Mouse (Mus musculus) embryonic facial prominence, embryonic 13.5 days (tissue): ENCODE results near the gene Rabggta. TPM values are rescaled to one million over a fixed set of nuclear protein-coding genes. Genes with fewer than 3 reads are reported as not detected.
"Not testable (repeated sequence)": the region's sequence is repeated elsewhere in the genome, so short reads cannot be mapped to it uniquely, and the experiment has no call there.

Experiments used
- ATAC-seq: fragments of 200-750 bp; cut with Nextera tagmentation; 2 replicates; pipeline ENCODE4 v1.8.0; 2017; ENCODE audit warnings: low read depth; ENCODE audit not compliant: insufficient number of reproducible peaks, insufficient read depth, low FRiP score, low TSS enrichment
- H3K27ac ChIP-seq: fragments of 300-500 bp; sonication (generic); 2 replicates; pipeline ENCODE4 v1.5.1; 2015; ENCODE audit warnings: moderate library complexity, mild to moderate bottlenecking, inconsistent platforms
- H3K27me3 ChIP-seq: fragments of 300-500 bp; sonication (generic); 2 replicates; pipeline ENCODE4 v1.6.1; 2015; ENCODE audit warnings: mild to moderate bottlenecking, inconsistent platforms
- H3K36me3 ChIP-seq: fragments of 300-500 bp; sonication (generic); 2 replicates; pipeline ENCODE4 v1.6.1; 2015; ENCODE audit warnings: mild to moderate bottlenecking, inconsistent platforms
- H3K4me1 ChIP-seq: fragments of 300-500 bp; sonication (generic); 2 replicates; pipeline ENCODE4 v1.6.1; 2015; ENCODE audit warnings: inconsistent platforms
- H3K4me2 ChIP-seq: fragments of 300-500 bp; sonication (generic); 2 replicates; pipeline ENCODE4 v1.6.1; 2015; ENCODE audit warnings: moderate library complexity, mild to moderate bottlenecking, inconsistent platforms
- H3K4me3 ChIP-seq: fragments of 300-500 bp; sonication (generic); 2 replicates; pipeline ENCODE4 v1.5.1; 2015; ENCODE audit warnings: mild to moderate bottlenecking, inconsistent platforms
- H3K9ac ChIP-seq: fragments of 300-500 bp; sonication (generic); 2 replicates; pipeline ENCODE4 v1.6.1; 2015; ENCODE audit warnings: mild to moderate bottlenecking, inconsistent platforms
- H3K9me3 ChIP-seq: fragments of 300-500 bp; sonication (generic); 2 replicates; pipeline ENCODE4 v1.6.1; 2016; ENCODE audit warnings: inconsistent platforms
- WGBS: fragments of 180-500 bp; shearing (Covaris S2); methylation state at CpG from one replicate; pipeline ENCODE4 v1.1.7; 2015; ENCODE audit warnings: mixed read lengths; 5-methylcytosine and 5-hydroxymethylcytosine counted together
- polyA plus RNA-seq: library from polyadenylated mRNA; unstranded; fragments of >200 nt; fragmentation: Nextera tagmentation; extraction: Ambion mirVana; gene quantifications from 2 replicates; pipeline ENCODE4 v1.2.1, GENCODE M21; 2015

Rabggta gene
- 27.6 and 32.2 TPM in 2 replicates for polyA plus RNA-seq

- under 1% methylated on average over 50 of the region's 50 CpGs for WGBS
- peak within 1 kb of the TSS; percentile 79 for H3K9ac ChIP-seq
- ATAC-seq = peak; percentile 93
- peak within 1 kb of the TSS; percentile 71 for H3K27ac ChIP-seq
- peaks cover 27% of the 10 kb centered on the region for H3K36me3 ChIP-seq
- H3K27me3 ChIP-seq = no peaks in the 10 kb centered on the region
- H3K4me3 ChIP-seq = peak within 1 kb of the TSS; percentile 84
- peaks cover 9% of the 10 kb centered on the region for H3K4me1 ChIP-seq
- peak within 1 kb of the TSS; percentile 74 for H3K4me2 ChIP-seq
- H3K9me3 ChIP-seq = no peaks in the 10 kb centered on the region
These were observed at the start of gene Rabggta for GRCm38 (mm10) chr14:55721700-55722437. TSS of gene Rabggta (minus strand) at chr14:55722263.

DNA sequence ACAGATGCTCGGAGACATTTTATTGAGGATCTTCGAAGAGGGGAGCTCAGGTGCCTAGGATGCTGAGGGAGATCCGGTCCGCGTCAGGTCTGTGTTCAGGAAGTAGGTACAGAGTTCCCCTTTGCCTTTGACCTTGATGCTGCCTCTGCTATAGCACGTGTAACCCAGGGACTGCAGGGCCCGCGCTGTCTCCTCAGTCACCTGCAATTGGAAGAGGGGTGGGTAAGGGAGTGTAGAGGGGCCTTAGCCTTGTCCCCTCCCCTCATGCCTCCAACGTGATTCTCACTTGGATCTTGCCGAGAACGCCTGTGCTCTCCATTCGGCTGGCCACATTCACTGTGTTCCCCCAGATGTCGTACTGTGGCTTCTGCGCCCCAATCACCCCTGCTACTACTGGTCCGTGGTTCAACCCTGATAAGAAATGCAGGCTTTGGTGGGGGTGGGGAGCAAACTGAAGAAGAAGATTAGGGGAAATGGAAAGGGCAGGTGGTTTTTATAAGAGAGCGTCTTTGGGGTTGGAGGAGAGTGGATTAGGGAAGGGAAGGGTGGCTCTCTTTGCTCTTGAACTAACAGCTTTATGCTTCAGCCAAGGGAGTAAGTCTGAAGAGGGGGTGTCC is 47.1 kb upstream of the Rabggta start:
- H3K27me3 ChIP-seq = peaks cover 61% of the 10 kb centered on the region

DNA sequence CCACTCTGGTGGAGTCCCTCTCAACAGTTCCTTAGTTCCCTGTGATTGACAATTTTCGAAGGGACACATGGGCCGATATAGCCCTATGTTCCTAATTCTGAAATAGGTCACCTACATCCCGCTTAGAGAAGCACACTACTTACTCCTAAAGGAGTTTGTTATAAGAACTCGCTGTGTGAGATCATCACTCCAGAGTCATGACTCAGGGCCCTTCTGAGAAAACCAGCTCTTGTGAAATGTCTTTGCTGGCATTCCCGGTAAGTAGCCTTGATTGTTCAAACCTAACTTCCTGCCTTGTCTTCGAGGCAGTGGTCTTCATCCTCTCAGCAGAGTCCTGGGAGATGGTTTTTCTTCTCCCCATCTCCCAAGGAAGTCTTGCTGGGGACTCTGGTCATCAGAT is 46.5 kb upstream of the Rabggta start:
- no peak overlapping the region for H3K4me3 ChIP-seq
- H3K4me1 ChIP-seq = peaks cover 5% of the 10 kb centered on the region; the same call in 1 of the 2 replicates
- H3K4me2 ChIP-seq = peak overlapping the region; percentile 85; the same call in 1 of the 2 replicates
- H3K9me3 ChIP-seq = no peaks in the 10 kb centered on the region
- ATAC-seq = no peak
- peaks cover 66% of the 10 kb centered on the region for H3K27me3 ChIP-seq
- no peak overlapping the region for H3K27ac ChIP-seq
- H3K36me3 ChIP-seq = peaks cover 5% of the 10 kb centered on the region; the same call in 1 of the 2 replicates
- 84% methylated on average over 6 of the region's 6 CpGs for WGBS
- no peak overlapping the region for H3K9ac ChIP-seq

More for the DNA sequence above, 47.1 kb upstream of the Rabggta start:
- H3K4me2 ChIP-seq = no peak overlapping the region
- H3K27ac ChIP-seq = no peak overlapping the region
- H3K4me1 ChIP-seq = peaks cover 5% of the 10 kb centered on the region; the same call in 1 of the 2 replicates
- no peaks in the 10 kb centered on the region for H3K9me3 ChIP-seq
- peaks cover 5% of the 10 kb centered on the region; the same call in 1 of the 2 replicates for H3K36me3 ChIP-seq
- ATAC-seq = no peak
- H3K9ac ChIP-seq = no peak overlapping the region
- 78% methylated on average over 16 of the region's 16 CpGs for WGBS
- H3K4me3 ChIP-seq = no peak overlapping the region

- peak; percentile 44 for ATAC-seq
- Histone ChIP-seq H3K9ac (peak overlapping the region; percentile 77), H3K4me2 (peak overlapping the region; percentile 85), H3K27ac (no peak overlapping the region), H3K4me1 (peaks cover 11% of the 10 kb centered on the region), H3K36me3 (peaks cover 5% of the 10 kb centered on the region; the same call in 1 of the 2 replicates), H3K4me3 (peak overlapping the region; percentile 46), H3K9me3 (no peaks in the 10 kb centered on the region), H3K27me3 (peaks cover 70% of the 10 kb centered on the region)
- WGBS = 10% methylated on average over 52 of the region's 52 CpGs
These were observed 45.7 kb upstream of the Rabggta start for GRCm38 (mm10) chr14:55767519-55768414.

DNA sequence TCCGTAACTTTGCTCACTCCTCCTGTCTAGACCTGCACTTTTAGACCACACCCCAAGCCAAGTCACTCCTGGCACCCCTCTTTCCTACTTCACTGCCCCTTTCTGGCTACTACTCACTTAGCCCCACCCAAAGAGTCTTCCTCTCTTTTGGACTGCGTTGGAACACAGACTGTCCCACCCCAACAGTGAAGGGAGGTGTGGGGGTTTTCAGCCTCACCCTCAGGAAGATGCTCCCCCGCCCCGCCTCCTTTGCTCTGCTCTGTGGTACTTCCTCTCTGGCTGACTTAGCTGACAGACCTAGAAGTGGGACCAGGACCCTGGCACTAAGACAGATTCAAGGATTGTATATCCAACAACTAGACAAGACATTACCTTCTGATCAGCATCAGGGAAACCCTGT is 43.6 kb upstream of the Rabggta start, which contains the start of gene Ltb4r1:
Gene Ltb4r1 (plus strand): TSS at position 267 of the 400 bp plus-strand sequence.
- no peak within 1 kb of the TSS for H3K27ac ChIP-seq
- no peak within 1 kb of the TSS for H3K9ac ChIP-seq
- peaks cover 89% of the 10 kb centered on the region for H3K27me3 ChIP-seq
- WGBS = 64% methylated on average over 4 of the region's 4 CpGs
- ATAC-seq = no peak
- peaks cover 5% of the 10 kb centered on the region; the same call in 1 of the 2 replicates for H3K36me3 ChIP-seq
- no peaks in the 10 kb centered on the region for H3K9me3 ChIP-seq
- H3K4me1 ChIP-seq = peaks cover 22% of the 10 kb centered on the region
- no peak within 1 kb of the TSS for H3K4me2 ChIP-seq
- no peak within 1 kb of the TSS for H3K4me3 ChIP-seq

DNA sequence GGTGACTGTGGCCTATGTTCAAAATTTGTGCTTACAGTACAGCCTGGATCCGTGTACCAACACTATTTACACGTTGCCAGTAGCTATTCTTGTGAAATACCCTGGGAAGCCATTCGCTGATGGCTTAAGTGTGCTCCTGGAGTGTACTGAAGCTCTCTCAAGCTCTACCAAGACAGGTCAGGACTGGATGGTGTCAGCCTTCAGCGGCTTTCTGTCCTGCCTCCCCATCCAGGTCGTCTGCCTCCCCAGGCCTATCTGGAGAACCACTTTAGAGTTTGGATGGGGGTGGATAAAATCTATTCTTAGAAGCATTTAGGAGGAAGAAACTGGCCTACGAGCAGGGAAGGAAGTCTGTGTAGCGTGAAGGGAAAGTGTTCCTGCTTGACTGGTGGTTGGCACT is 41.1 kb upstream of the Rabggta start:
- H3K4me2 ChIP-seq = peak overlapping the region; percentile 93
- H3K27ac ChIP-seq = no peak overlapping the region
- no peak for ATAC-seq
- peaks cover 24% of the 10 kb centered on the region for H3K4me1 ChIP-seq
- H3K36me3 ChIP-seq = no peaks in the 10 kb centered on the region
- peak overlapping the region; percentile 58; the same call in 1 of the 2 replicates for H3K4me3 ChIP-seq
- H3K27me3 ChIP-seq = peaks cover 74% of the 10 kb centered on the region
- H3K9ac ChIP-seq = peak overlapping the region; percentile 79
- 59% methylated on average over 7 of the region's 7 CpGs for WGBS
- no peaks in the 10 kb centered on the region for H3K9me3 ChIP-seq

DNA sequence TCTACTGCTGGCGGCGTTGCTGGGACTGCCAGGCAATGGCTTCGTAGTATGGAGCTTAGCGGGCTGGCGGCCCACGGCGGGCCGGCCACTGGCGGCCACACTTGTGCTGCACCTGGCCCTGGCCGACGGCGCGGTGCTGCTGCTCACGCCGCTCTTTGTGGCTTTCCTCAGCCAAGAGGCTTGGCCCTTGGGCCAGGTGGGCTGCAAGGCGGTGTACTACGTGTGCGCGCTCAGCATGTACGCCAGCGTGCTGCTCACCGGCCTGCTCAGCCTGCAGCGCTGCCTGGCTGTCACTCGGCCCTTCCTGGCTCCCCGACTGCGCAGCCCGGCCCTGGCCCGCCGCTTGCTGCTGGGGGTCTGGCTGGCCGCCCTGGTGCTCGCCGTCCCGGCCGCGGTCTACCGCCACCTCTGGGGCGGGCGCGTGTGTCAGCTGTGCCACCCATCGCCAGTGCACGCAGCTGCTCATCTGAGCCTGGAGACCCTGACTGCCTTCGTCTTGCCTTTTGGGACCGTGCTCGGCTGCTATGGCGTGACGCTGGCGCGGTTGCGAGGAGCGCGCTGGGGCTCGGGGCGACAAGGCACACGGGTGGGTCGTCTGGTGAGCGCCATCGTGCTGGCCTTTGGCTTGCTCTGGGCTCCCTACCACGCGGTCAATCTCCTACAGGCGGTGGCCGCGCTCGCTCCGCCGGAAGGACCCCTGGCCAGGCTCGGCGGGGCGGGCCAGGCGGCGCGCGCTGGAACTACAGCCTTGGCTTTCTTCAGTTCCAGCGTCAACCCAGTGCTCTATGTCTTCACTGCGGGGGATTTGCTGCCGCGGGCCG is 40.1 kb upstream of the Rabggta start:
- peak; percentile 54 for ATAC-seq
- Histone ChIP-seq H3K27ac (peak overlapping the region; percentile 30), H3K27me3 (peaks cover 65% of the 10 kb centered on the region), H3K9ac (peak overlapping the region; percentile 79), H3K4me1 (peaks cover 21% of the 10 kb centered on the region), H3K9me3 (no peaks in the 10 kb centered on the region), H3K4me3 (peak overlapping the region; percentile 58), H3K4me2 (peak overlapping the region; percentile 93), H3K36me3 (no peaks in the 10 kb centered on the region)
- under 1% methylated on average over 77 of the region's 77 CpGs for WGBS

GRCm38 (mm10) chr14:55761163-55761562 is 39.1 kb upstream of the Rabggta start, which contains the start of gene Ltb4r2:
TSS of gene Ltb4r2 (plus strand) at chr14:55761428.
- no peaks in the 10 kb centered on the region for H3K9me3 ChIP-seq
- H3K4me3 ChIP-seq = peak within 1 kb of the TSS; percentile 58
- peak within 1 kb of the TSS; percentile 79 for H3K9ac ChIP-seq
- peaks cover 21% of the 10 kb centered on the region for H3K4me1 ChIP-seq
- whole genome bisulfite sequencing = 74% methylated on average over 6 of the region's 6 CpGs
- H3K27ac ChIP-seq = peak within 1 kb of the TSS; percentile 30
- no peak for ATAC-seq
- peak within 1 kb of the TSS; percentile 93 for H3K4me2 ChIP-seq
- H3K36me3 ChIP-seq = peaks cover 8% of the 10 kb centered on the region
- H3K27me3 ChIP-seq = peaks cover 56% of the 10 kb centered on the region

- WGBS = 0% methylated on average over 6 of the region's 6 CpGs
- ATAC-seq = not testable (repeated sequence)
These were observed 38.1 kb upstream of the Rabggta start for GRCm38 (mm10) chr14:55760156-55760555.

DNA sequence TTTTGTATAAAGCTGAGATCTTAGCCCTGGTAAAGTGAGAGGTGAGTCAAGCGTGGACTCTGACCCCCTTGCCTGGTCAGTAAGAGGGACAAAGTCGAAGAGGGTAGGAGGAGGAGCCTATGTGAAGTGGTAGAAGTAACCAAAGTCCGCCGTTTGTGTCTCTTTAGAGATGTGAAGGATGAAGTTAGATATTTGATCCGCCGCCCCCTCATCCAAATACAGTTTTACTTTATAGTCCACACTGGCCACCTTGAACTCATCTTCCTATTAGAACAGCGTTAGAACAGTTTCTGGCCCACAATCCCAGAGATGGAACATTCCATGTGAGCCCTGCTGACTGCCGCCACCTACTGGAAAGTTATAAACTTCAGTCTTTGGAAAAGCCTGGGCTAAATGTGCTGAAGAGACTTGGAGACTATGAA is 36.3 kb upstream of the Rabggta start, which contains the start of gene Cideb:
Gene Cideb (minus strand): TSS at position 96 of the 422 bp plus-strand sequence.
- Histone ChIP-seq H3K27ac (no peak within 1 kb of the TSS), H3K4me3 (no peak within 1 kb of the TSS), H3K4me1 (peaks cover 21% of the 10 kb centered on the region), H3K4me2 (peak within 1 kb of the TSS; percentile 42), H3K27me3 (peaks cover 29% of the 10 kb centered on the region), H3K9ac (no peak within 1 kb of the TSS; the same call in 1 of the 2 replicates), H3K9me3 (no peaks in the 10 kb centered on the region), H3K36me3 (peaks cover 36% of the 10 kb centered on the region)
- ATAC-seq = no peak
- WGBS = 21% methylated on average over 8 of the region's 8 CpGs

More at GRCm38 (mm10) chr14:55760156-55760555, 38.1 kb upstream of the Rabggta start:
- H3K9me3 ChIP-seq, H3K27ac ChIP-seq: not testable (repeated sequence)
- 0 out of 2 replicates have a peak overlapping the region, but pooled peaks have one; percentile 47 for H3K9ac ChIP-seq
- peaks cover 47% of the 10 kb centered on the region for H3K27me3 ChIP-seq
- peaks cover 21% of the 10 kb centered on the region for H3K4me1 ChIP-seq
- H3K4me2 ChIP-seq = peak overlapping the region; percentile 52
- peaks cover 18% of the 10 kb centered on the region for H3K36me3 ChIP-seq
- H3K4me3 ChIP-seq = peak overlapping the region; percentile 20
